Mouse (Mus musculus): ENCODE measurements at regions not wholly inside any gene's neighbourhood (a gene's known extent, or its start where the extent isn't known, plus 50 kb on each side); places are given as distances from the start of the nearest gene placed in this dataset.
A peak's percentile ranks its signal among the peaks of the same experiment; 100 is the strongest.

GRCm38 (mm10) chr1:138343451-138343850 lies 69.9 kb downstream of the Atp6v1g3 start:
- Histone ChIP-seq H3K4me2 (no peak overlapping the region), H3K27me3 (replicated peaks) (no peaks in the 10 kb centered on the region), H3K27ac (no peak overlapping the region), H3K36me3 (replicated peaks) (no peaks in the 10 kb centered on the region), H3K4me1 (0 out of 2 replicates have a peak, but pooled peaks cover 8% of the 10 kb centered on the region), H3K4me3 (no peak overlapping the region), H3K9ac (no peak overlapping the region), H3K9me3 (no peaks in the 10 kb centered on the region)
- 88% methylated on average over 4 of the region's 4 CpGs for WGBS
- no peak for ATAC-seq (replicated peaks)

DNA sequence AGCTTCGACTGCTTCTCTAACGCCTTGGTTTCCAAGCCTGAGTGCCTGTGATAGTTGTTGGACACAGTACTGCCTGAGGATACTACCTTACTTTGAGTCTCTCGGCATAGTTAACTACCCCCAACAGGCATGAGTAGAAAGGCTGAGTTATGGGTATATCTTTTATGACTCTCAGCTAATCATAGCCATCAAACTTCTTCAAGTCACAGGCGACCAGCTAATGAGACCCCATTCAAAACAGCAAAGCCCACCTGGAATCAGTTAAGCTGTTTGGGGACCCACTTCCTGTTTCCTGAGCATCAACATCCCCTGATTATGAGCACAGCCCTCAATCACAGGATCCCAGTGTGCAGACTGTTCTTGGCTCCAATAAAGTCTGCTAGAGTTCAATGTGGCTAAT lies 71.4 kb downstream of the Atp6v1g3 start:
- H3K9me3 ChIP-seq: no peaks in the 10 kb centered on the region
- no peaks in the 10 kb centered on the region for H3K27me3 ChIP-seq (replicated peaks)
- no peak overlapping the region for H3K4me3 ChIP-seq
- 95% methylated on average over 4 of the region's 4 CpGs for WGBS
- H3K36me3 ChIP-seq (replicated peaks): no peaks in the 10 kb centered on the region
- H3K9ac ChIP-seq: no peak overlapping the region
- 0 out of 2 replicates have a peak, but pooled peaks cover 8% of the 10 kb centered on the region for H3K4me1 ChIP-seq
- peak overlapping the region; percentile 75; the same call in 1 of the 2 replicates for H3K27ac ChIP-seq
- H3K4me2 ChIP-seq: no peak overlapping the region
- ATAC-seq (replicated peaks): no peak

- peak overlapping the region; percentile 30 for H3K4me3 ChIP-seq
- 0 out of 2 replicates have a peak, but pooled peaks cover 8% of the 10 kb centered on the region for H3K4me1 ChIP-seq
- peak overlapping the region; percentile 75 for H3K27ac ChIP-seq
- peak overlapping the region; percentile 31; the same call in 1 of the 2 replicates for H3K9ac ChIP-seq
- no peaks in the 10 kb centered on the region for H3K36me3 ChIP-seq (replicated peaks)
- WGBS: 9% methylated on average over 10 of the region's 10 CpGs
- no peaks in the 10 kb centered on the region for H3K9me3 ChIP-seq
- peak; percentile 92 for ATAC-seq (replicated peaks)
- peak overlapping the region; percentile 47 for H3K4me2 ChIP-seq
- H3K27me3 ChIP-seq (replicated peaks): no peaks in the 10 kb centered on the region
Observed at GRCm38 (mm10) chr1:138345992-138346391, 72.5 kb downstream of the Atp6v1g3 start.

GRCm38 (mm10) chr1:138346904-138347303 lies 73.4 kb downstream of the Atp6v1g3 start:
- 70% methylated on average over 5 of the region's 5 CpGs for WGBS
- no peak for ATAC-seq (replicated peaks)
- H3K27me3 ChIP-seq (replicated peaks): no peaks in the 10 kb centered on the region
- no peak overlapping the region for H3K4me2 ChIP-seq
- 0 out of 2 replicates have a peak, but pooled peaks cover 8% of the 10 kb centered on the region for H3K4me1 ChIP-seq
- H3K9ac ChIP-seq: no peak overlapping the region
- H3K4me3 ChIP-seq: no peak overlapping the region
- H3K36me3 ChIP-seq (replicated peaks): no peaks in the 10 kb centered on the region
- H3K9me3 ChIP-seq: no peaks in the 10 kb centered on the region
- peak overlapping the region; percentile 44; the same call in 1 of the 2 replicates for H3K27ac ChIP-seq

DNA sequence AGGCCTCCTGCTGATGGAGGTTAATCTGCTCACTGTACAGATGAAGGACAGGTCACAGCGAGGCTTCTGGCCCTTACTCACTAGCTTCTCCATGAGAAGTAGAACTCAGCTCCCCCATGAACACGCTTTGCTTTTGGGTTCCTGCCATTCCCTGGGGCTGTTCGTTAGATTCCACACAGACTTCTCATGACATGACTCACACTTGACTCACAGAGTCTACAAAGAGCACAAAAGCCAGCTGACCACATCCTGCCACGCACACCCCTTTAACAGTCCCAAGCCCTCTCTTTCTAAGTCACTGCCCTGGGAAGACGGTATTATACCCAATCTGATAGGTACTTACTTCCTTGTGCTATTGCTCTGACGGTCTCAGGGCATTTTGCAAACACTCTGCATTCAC lies 74.9 kb downstream of the Atp6v1g3 start:
- no peak overlapping the region for H3K9ac ChIP-seq
- no peaks in the 10 kb centered on the region for H3K36me3 ChIP-seq (replicated peaks)
- no peak overlapping the region for H3K27ac ChIP-seq
- 66% methylated on average over 6 of the region's 6 CpGs for WGBS
- no peaks in the 10 kb centered on the region for H3K9me3 ChIP-seq
- ATAC-seq (replicated peaks): no peak
- H3K27me3 ChIP-seq (replicated peaks): no peaks in the 10 kb centered on the region
- H3K4me3 ChIP-seq: no peak overlapping the region
- H3K4me1 ChIP-seq: 0 out of 2 replicates have a peak, but pooled peaks cover 8% of the 10 kb centered on the region
- no peak overlapping the region for H3K4me2 ChIP-seq

DNA sequence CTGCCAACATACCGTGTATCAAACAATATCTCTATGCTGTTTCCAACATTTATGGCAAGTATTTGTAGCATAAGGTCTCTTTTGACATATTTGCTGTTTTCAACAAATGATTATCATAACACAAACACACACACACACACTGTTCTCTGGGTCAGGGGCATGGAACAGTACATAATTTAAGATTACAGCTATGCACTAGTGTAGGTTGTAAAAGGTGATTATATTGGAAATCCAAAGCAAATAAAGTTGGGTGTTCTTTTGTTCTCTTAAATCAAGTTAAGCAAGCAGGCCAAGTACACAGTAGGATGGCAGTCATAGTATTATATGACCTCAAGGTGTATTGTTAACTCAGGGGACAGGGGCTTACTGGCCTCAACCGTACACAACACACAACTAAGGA lies 75.6 kb downstream of the Atp6v1g3 start:
- no peak overlapping the region for H3K27ac ChIP-seq
- no peaks in the 10 kb centered on the region for H3K36me3 ChIP-seq (replicated peaks)
- ATAC-seq (replicated peaks): no peak
- no peak overlapping the region for H3K4me2 ChIP-seq
- H3K4me1 ChIP-seq: 0 out of 2 replicates have a peak, but pooled peaks cover 8% of the 10 kb centered on the region
- no peak overlapping the region for H3K9ac ChIP-seq
- H3K4me3 ChIP-seq: no peak overlapping the region
- H3K27me3 ChIP-seq (replicated peaks): no peaks in the 10 kb centered on the region
- no peaks in the 10 kb centered on the region for H3K9me3 ChIP-seq
- WGBS: 74% methylated on average over 2 of the region's 2 CpGs

- no peaks in the 10 kb centered on the region for H3K4me1 ChIP-seq
- ATAC-seq (replicated peaks): no peak
- no peaks in the 10 kb centered on the region for H3K27me3 ChIP-seq (replicated peaks)
- H3K4me3 ChIP-seq: no peak overlapping the region
- no peaks in the 10 kb centered on the region for H3K9me3 ChIP-seq
- 54% methylated on average over 1 of the region's 1 CpGs for WGBS
- H3K4me2 ChIP-seq: no peak overlapping the region
- H3K27ac ChIP-seq: no peak overlapping the region
- H3K9ac ChIP-seq: no peak overlapping the region
- H3K36me3 ChIP-seq (replicated peaks): no peaks in the 10 kb centered on the region
Observed at GRCm38 (mm10) chr1:138356407-138356806, 82.9 kb downstream of the Atp6v1g3 start.

- no peaks in the 10 kb centered on the region for H3K9me3 ChIP-seq
- 52% methylated on average over 11 of the region's 11 CpGs for WGBS
- no peak overlapping the region for H3K4me3 ChIP-seq
- ATAC-seq (replicated peaks): peak; percentile 85
- 0 out of 2 replicates have a peak overlapping the region, but pooled peaks have one; percentile 42 for H3K27ac ChIP-seq
- H3K36me3 ChIP-seq (replicated peaks): no peaks in the 10 kb centered on the region
- H3K27me3 ChIP-seq (replicated peaks): no peaks in the 10 kb centered on the region
- H3K4me2 ChIP-seq: no peak overlapping the region
- no peak overlapping the region for H3K9ac ChIP-seq
- no peaks in the 10 kb centered on the region for H3K4me1 ChIP-seq
Observed at GRCm38 (mm10) chr1:138362684-138363472, 89.3 kb downstream of the Atp6v1g3 start.

GRCm38 (mm10) chr1:138369953-138370482 lies 96.5 kb downstream of the Atp6v1g3 start:
- ATAC-seq (replicated peaks): no peak
- Histone ChIP-seq H3K9ac (no peak overlapping the region), H3K4me1 (no peaks in the 10 kb centered on the region), H3K4me2 (no peak overlapping the region), H3K27ac (no peak overlapping the region), H3K36me3 (replicated peaks) (no peaks in the 10 kb centered on the region), H3K27me3 (replicated peaks) (no peaks in the 10 kb centered on the region), H3K4me3 (no peak overlapping the region), H3K9me3 (no peaks in the 10 kb centered on the region)

DNA sequence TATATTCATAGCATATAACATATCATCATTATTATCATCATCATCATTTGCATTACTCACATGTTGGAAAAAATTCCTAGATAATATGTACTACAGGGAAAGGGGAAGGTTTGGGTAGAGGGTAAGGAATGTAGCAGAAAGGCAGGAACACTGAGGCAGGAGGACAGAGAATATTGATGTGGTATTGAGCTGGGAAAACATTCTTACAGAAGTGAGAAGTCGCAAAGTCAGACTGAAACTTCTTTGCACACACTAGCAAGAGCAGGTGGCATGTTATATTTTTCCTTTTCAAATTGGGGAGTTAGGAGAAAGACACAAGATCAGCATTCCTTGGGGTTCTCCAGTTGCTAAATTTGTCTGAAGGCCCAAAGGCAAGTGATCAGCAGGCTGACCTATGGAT lies 97.9 kb downstream of the Atp6v1g3 start:
- no peak for ATAC-seq (replicated peaks)
- no peaks in the 10 kb centered on the region for H3K4me1 ChIP-seq
- no peak overlapping the region for H3K4me3 ChIP-seq
- no peak overlapping the region for H3K9ac ChIP-seq
- no peaks in the 10 kb centered on the region for H3K36me3 ChIP-seq (replicated peaks)
- H3K27me3 ChIP-seq (replicated peaks): no peaks in the 10 kb centered on the region
- no peaks in the 10 kb centered on the region for H3K9me3 ChIP-seq
- WGBS: 94% methylated on average over 1 of the region's 1 CpGs
- H3K27ac ChIP-seq: no peak overlapping the region
- H3K4me2 ChIP-seq: no peak overlapping the region

GRCm38 (mm10) chr1:138384146-138384545 lies 110.6 kb downstream of the Atp6v1g3 start:
- Histone ChIP-seq H3K36me3 (replicated peaks) (no peaks in the 10 kb centered on the region), H3K4me3 (no peak overlapping the region), H3K27ac (no peak overlapping the region), H3K9me3 (no peaks in the 10 kb centered on the region), H3K9ac (no peak overlapping the region), H3K4me2 (no peak overlapping the region), H3K4me1 (peaks cover 16% of the 10 kb centered on the region), H3K27me3 (replicated peaks) (no peaks in the 10 kb centered on the region)
- no peak for ATAC-seq (replicated peaks)
- WGBS: 77% methylated on average over 3 of the region's 3 CpGs

GRCm38 (mm10) chr1:138385156-138385841 lies 111.8 kb downstream of the Atp6v1g3 start:
- Histone ChIP-seq H3K27ac (peak overlapping the region; percentile 81), H3K9me3 (no peaks in the 10 kb centered on the region), H3K4me3 (peak overlapping the region; percentile 0; the same call in 1 of the 2 replicates), H3K4me1 (peaks cover 16% of the 10 kb centered on the region), H3K9ac (peak overlapping the region; percentile 27), H3K36me3 (replicated peaks) (no peaks in the 10 kb centered on the region), H3K4me2 (peak overlapping the region; percentile 39), H3K27me3 (replicated peaks) (no peaks in the 10 kb centered on the region)
- peak; percentile 88 for ATAC-seq (replicated peaks)
- 19% methylated on average over 19 of the region's 19 CpGs for WGBS

All from midbrain, embryonic 15.5 days (tissue).